Mouse (Mus musculus) CH12.LX (cell line): Measurements from ENCODE around the gene AF366264. TPM values are rescaled to one million over a fixed set of nuclear protein-coding genes. Genes with fewer than 3 reads are reported as not detected.

Source experiments
- MYC ChIP-seq: IDR thresholded peaks from 2 replicates; pipeline ENCODE4 v1.6.1; 2011; ENCODE audit warnings: low read depth, mild to moderate bottlenecking, improper control_type of control experiment, low read length
- UBTF ChIP-seq: IDR thresholded peaks from 2 replicates; pipeline ENCODE4 v1.6.1; 2012; ENCODE audit warnings: low read depth, mild to moderate bottlenecking, inconsistent platforms, low read length, improper control_type of control experiment, moderate library complexity
- polyA plus RNA-seq: library from polyadenylated mRNA; unstranded; fragments of >175 nt; gene quantifications from 2 replicates; pipeline ENCODE4 v1.2.1, GENCODE M21; 2012; ENCODE audit warnings: low read depth; ENCODE audit not compliant: insufficient read length
- total RNA-seq, 2 experiments: library from RNA; depleted of rRNA; stranded (reverse); fragments of 300-350 nt in 1 of 2; fragments of >200 nt in 1 of 2; gene quantifications; 2 replicates each; pipeline ENCODE4 v1.2.3; 2012 to 2014

The AF366264 gene
- total and polyA plus RNA-seq, 3 experiments, result not detected

DNA sequence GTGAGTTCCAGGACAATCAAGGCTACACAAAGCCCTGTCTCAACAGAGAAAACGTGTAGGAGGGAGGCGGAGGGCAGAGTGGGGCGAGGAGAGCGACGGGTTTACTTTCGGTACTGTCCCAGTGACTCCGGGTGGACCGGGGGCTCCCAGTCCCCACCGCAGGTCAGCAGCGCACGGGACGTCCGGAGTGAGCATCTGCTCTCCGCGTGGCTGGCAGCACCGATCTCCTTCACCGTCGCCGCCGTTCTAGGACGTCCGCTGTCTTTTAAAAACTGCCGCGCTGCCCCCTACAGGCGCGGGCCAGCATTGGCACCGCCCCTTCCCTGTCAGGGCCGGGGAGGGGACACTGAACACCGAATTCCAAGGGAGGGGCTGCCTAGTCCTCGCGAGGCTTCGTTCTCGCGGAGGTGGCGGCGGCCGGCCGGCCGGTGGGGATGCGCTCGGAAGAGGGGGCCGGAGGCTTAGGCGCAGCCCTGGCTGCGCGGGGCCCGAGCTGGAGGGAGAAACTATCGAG, 52.9 kb downstream of the AF366264 start, which contains the start of gene Upf3a (continued):
- TF ChIP-seq MYC (peak; percentile 91), UBTF (peak; percentile 69; the same call in 1 of the 2 replicates)

Other genes with a start within 250 kb of the AF366264 start
- gene Rasa3, start 160.8 kb downstream of the AF366264 start, total RNA-seq (2012; rRNA removed), result 20.0 and 28.5 TPM in 2 replicates
- gene Rasa3, start 160.8 kb downstream of the AF366264 start, total RNA-seq (2014; rRNA removed), result 13.6 TPM in 2 replicates
- gene Rasa3, start 160.8 kb downstream of the AF366264 start, polyA plus RNA-seq, result 12.8 and 13.7 TPM in 2 replicates
- gene Cfap97d2, start 132.5 kb downstream of the AF366264 start, total RNA-seq (2012; rRNA removed), result not detected in 2 replicates
- gene Cfap97d2, start 132.5 kb downstream of the AF366264 start, total RNA-seq (2014; rRNA removed), result not detected in 2 replicates
- gene Cfap97d2, start 132.5 kb downstream of the AF366264 start, polyA plus RNA-seq, result not detected in 2 replicates
- 55.6 and 57.9 TPM in 2 replicates for gene Cdc16, start 80.7 kb downstream of the AF366264 start, total RNA-seq (2012; rRNA removed)
- gene Cdc16, start 80.7 kb downstream of the AF366264 start, total RNA-seq (2014; rRNA removed), result 94.3 and 107 TPM in 2 replicates
- gene Cdc16, start 80.7 kb downstream of the AF366264 start, polyA plus RNA-seq, result 54.2 and 55.1 TPM in 2 replicates
- gene Upf3a, start 52.8 kb downstream of the AF366264 start, total RNA-seq (2012; rRNA removed), result 25.0 and 26.6 TPM in 2 replicates
- 16.4 and 18.1 TPM in 2 replicates for gene Upf3a, start 52.8 kb downstream of the AF366264 start, total RNA-seq (2014; rRNA removed)
- gene Upf3a, start 52.8 kb downstream of the AF366264 start, polyA plus RNA-seq, result 40.5 and 50.6 TPM in 2 replicates
- gene Champ1, start 31.3 kb upstream of the AF366264 start, total RNA-seq (2012; rRNA removed), result 19.7 and 23.4 TPM in 2 replicates
- 21.2 and 21.4 TPM in 2 replicates for gene Champ1, start 31.3 kb upstream of the AF366264 start, total RNA-seq (2014; rRNA removed)
- 44.7 and 55.8 TPM in 2 replicates for gene Champ1, start 31.3 kb upstream of the AF366264 start, polyA plus RNA-seq
- gene Coprs, start 51.9 kb upstream of the AF366264 start, total RNA-seq (2012; rRNA removed), result 9.1 and 11.5 TPM in 2 replicates
- 6.6 and 8.6 TPM in 2 replicates for gene Coprs, start 51.9 kb upstream of the AF366264 start, total RNA-seq (2014; rRNA removed)
- 5.6 and 6.9 TPM in 2 replicates for gene Coprs, start 51.9 kb upstream of the AF366264 start, polyA plus RNA-seq